Mouse (Mus musculus): ENCODE data around the gene Rpl13a.
A peak's percentile ranks its signal among the peaks of the same experiment; 100 is the strongest.
"Not testable (repeated sequence)": the region's sequence is repeated elsewhere in the genome, so short reads cannot be mapped to it uniquely, and the experiment has no call there.

Rpl13a gene

DNA sequence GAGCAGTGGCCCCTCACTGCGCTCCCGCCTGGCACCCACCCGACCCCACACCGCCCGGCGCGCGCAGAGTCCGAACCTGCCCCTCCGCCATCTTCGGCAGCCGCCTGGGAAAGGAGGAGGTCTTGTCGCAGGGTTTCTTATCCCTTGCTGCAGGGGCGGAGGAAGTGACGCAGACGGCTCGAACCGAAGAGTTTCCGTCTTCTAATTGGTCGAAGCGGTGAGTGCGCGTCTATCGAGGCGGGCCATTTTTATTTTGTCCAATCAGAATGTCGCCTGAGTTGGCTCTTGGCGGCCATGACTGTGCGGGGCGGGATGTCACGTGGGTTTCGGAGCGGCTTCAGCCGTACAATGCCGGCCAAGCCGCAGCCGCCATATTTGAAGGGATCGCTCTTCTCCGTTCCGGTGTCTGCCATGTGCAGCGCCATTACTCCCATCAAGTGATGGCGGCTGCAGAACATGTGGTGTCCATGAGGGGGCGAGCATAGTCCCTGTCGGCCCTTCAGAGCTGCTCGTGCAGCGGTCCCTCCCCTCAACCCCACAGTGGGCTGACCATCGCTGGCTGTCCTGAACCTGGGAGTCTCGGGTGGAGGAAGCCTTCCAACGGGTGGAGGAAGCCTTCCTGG lies at the start of gene Rpl13a:
Rpl13a (minus strand) TSS at position 138 of the 623 bp plus-strand sequence.
- DNase-seq = peak; percentile 100

GRCm38 (mm10) chr7:45176356-45176755 lies 47.8 kb upstream of the Rpl13a start:
- DNase-seq = no peak

GRCm38 (mm10) chr7:45175929-45176328 lies 47.4 kb upstream of the Rpl13a start:
- DNase-seq = no peak

DNA sequence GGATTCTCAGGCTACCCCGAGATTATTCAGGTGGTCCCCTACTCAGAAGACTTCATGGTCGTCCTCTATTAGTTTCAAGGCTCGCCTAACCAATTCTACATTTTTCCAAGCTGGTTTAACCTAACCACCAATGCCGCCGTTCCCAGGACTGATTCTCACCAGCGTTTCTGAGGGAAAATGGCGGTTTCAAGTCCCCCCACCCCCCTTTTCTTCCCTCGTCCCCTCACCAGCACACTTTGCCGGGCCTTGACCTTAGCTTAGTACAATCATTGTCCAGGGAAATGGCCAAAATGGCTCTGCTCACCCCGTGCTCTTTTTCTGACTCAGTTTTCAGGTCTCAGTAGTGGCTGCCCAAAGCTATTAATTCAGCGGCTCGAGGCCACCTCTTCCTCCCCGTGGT lies 46.8 kb upstream of the Rpl13a start:
- no peak for DNase-seq

GRCm38 (mm10) chr7:45174567-45175280 lies 46.2 kb upstream of the Rpl13a start:
- DNase-seq = no peak

DNA sequence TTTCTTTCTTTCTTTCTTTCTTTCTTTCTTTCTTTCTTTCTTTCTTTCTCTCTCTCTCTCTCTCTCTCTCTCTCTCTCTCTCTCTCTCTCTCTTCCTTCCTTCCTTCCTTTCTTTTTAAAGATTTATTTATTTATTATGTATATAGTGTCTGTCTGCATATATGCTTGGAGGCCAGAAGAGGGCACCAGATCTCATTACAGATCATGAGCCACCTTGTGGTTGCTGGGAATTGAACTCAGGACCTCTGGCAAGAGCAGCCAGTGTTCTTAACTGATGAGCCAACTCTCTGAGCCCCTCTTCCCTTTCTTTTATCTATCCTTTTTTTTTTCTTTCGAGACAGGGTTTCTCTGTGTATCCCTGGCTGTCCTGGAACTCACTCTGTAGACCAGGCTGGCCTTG lies 45.2 kb upstream of the Rpl13a start:
- not testable (repeated sequence) for DNase-seq

GRCm38 (mm10) chr7:45172974-45173373 lies 44.4 kb upstream of the Rpl13a start:
- DNase-seq = no peak

DNA sequence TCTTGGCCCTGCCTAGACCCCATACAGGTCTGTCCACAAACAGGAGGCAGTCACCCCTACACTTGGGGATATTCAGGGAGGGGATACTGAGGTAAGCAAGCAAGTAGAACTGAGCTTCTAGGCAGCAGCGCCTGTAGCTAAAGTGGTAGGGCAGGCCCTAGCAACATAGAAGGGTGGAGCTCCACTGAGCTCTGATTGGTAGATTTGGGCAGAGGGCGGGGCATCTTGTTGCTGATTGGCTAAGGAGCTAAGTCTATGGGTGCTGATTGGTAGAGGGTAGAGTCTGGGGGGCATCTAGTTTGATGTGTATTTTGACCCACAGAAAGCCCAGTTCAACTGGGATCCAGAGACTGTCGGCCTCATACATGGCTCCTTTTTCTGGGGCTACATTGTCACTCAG lies 40.9 kb upstream of the Rpl13a start:
- no peak for DNase-seq

DNA sequence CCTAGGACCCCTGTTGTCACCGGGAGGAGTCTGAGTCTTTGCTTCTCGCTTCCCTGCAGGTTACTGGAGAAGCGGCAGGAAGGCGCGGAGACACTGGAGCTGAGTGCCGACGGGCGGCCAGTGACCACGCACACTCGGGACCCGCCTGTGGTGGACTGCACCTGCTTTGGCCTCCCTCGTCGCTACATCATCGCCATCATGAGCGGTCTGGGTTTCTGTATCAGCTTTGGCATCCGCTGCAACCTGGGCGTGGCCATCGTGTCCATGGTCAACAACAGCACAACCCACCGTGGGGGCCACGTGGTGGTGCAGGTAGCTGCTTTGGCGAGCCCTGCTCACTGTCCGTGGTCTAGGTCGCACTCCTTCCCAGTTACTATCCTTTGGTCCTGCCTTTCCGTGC lies 40.1 kb upstream of the Rpl13a start:
- DNase-seq = no peak

DNA sequence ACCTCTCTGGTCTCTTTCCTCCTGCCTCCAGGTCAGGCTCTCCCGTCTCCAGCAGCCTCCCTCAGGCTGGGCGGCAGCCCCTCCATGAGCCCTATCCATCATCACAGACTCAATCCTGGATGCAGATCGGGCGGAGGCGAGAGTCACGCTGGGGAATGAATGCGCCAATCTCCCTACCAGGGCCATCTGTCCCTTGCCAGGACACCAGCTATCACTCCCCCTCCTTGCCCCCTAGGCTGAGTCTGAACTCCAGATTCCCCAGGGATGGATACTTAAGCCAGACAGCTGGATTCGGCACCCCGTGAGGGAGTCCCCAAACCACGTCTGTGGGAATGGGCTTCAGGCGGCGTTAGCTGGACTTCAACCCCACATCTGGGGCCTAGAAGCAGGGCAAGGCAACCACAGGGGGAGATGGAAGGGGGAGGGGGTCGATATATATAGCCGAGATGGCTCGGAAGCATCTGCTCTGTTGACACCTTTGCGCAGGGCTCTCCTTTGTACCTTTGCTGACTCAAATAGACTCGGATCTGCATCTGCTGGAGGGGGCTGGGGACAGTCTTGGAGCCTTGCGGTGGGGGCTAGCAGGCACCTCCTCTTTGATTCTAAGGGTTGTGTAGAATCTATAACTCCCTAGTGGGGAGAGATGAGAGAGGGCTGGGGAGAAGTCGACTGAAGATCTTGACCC lies 39.3 kb upstream of the Rpl13a start:
- DNase-seq = no peak

GRCm38 (mm10) chr7:45166950-45167401 lies 38.4 kb upstream of the Rpl13a start:
- no peak for DNase-seq

- DNase-seq = no peak
Observed at GRCm38 (mm10) chr7:45165701-45166100, 37.1 kb upstream of the Rpl13a start.

DNA sequence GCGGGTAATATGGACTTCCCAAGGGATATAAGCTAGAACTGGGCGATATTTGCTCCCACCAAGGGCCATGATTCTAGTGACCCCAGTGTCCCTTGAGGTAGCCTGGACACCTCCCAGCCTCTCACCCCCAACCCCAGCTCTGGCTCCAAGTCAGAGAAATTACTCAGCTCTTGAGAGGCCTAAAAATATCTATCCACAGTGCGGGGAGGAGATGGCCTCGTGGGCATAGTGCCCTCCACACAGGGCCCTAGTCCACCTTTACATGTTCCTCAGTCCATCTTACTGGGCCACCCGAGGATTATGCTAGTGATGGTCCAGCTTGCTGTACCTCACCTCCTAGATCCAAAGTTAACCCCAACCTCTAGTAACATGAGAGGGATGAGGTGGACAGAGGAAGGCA lies 36.3 kb upstream of the Rpl13a start:
- no peak for DNase-seq

- DNase-seq = peak; percentile 94
Observed at GRCm38 (mm10) chr7:45163735-45164490, 35.4 kb upstream of the Rpl13a start, which contains the start of gene Slc17a7. Gene Slc17a7, plus strand, starts transcription at chr7:45163949.

- no peak for DNase-seq
Observed at GRCm38 (mm10) chr7:45162996-45163615, 34.5 kb upstream of the Rpl13a start.

DNA sequence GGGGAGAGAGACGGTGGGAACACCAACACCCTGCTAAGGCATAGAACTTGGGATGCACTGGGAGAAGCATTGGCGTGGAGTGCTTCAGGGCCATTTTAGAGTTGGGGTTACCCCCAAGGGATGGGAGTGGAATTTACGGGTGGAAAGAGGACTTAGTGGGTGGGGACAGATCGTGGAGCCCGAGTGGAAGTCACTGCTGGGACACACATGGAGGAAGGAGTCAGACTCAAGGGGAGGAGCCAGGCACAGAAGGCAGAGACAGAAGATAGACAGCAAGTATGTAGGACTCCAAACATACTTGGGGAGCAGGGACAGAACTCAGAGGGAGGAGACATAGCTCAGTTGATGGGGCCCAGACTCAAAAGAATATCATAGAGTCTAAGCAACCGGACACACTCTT lies 34.0 kb upstream of the Rpl13a start:
- DNase-seq = no peak

DNA sequence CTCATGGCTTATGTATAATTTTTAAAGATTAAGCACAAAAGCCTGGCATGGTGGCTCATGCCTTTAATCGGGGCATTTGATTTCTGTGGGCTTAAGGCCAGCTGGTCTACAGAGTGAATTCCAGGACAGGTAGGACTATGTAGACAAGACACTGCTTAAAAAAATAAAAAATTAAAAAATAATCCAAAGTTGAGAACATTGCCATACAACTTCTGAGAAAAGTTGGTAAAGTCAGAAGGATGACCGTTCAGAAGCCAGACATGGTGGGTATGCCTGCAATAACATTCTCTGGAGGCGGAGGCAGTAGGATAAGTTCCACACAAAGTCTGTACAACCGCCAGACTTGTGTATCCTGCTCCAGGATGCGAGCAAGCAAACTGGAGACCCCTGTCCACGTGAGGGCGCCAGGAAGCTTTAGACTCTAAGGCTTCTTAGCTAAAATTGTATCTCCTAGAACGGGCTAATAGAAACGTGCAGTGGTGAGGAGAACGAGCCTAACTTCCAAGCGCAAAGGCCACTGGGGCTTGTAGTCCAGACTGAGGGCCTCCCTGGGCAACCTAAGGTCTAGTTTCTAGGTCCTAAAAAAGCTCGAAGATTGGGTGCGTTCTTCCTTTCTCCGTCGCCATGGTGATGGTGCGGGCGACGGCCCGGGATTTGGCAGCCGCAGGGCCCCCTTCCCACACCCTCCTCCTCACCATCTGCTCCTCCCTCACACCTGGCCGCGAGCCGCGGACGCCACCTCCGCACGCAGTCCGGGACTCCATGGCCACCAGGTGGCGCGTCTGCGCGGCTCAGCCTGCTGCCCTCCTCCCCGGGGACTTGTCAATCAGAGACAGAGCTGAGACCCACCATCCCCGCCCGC lies 33.3 kb upstream of the Rpl13a start:
- peak; percentile 98 for DNase-seq

DNA sequence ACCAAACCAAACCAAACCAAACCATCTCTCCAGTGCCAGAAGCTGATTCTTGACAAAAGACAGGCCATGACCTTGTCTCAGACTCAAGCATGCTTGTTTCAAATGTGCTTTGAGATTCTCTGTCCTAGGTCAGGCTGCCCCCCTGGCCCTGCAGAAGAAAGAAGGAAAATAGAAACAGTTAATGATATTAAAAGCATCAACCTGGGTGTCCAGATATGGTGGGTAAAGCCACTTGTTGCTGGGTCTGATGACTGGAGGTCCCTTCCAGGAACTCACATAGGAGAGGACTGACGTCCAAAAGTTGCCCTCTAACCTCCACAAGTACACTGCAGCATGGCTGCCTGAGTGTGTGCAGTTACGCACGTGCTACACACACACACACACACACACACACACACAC lies 32.3 kb upstream of the Rpl13a start:
- DNase-seq = no peak

DNA sequence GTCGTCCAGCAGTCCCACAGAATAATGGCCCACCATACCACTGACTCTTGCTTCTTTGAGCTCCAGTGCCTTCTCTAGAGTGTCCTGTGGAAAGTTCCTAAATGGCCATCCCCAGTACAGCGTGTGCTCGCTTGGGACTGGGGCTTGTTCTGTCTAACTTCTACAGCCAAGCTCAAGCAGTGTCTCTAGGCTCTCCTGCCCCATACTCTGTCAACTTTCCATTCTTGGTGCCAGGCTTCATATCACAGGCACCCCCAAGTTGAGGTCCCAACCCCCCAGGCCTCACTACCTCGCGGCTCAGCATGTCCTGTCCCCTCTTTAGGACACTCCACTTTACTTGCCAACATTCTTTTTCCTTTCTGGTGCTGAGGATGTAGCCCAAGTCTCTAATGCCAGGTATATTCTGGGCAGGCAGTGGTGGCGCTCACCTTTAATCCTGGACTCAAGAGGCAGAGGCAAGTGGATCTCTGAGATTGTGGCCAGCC lies 31.8 kb upstream of the Rpl13a start:
- DNase-seq = peak; percentile 93

- no peak for DNase-seq
Observed at GRCm38 (mm10) chr7:45158991-45159390, 30.4 kb upstream of the Rpl13a start.

DNA sequence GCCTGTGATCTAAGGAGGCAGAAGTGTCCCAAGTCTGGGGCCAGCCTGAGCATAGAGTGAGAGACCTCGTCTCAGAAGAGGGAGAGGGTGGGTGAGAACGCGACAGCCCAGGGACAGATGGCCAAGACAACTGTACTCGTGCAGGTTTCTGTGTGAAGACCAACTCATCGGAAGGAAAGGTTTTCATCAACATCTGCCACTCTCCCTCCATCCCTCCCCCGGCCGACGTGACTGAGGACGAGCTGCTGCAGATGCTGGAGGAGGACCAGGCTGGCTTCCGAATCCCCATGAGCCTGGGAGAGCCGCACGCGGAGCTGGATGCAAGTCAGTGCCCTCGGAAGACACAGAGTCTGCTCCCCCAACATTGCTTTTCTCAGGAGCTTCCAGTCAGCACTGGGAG lies 28.9 kb upstream of the Rpl13a start:
- DNase-seq = no peak

- DNase-seq = no peak
Observed at GRCm38 (mm10) chr7:45156206-45156605, 27.6 kb upstream of the Rpl13a start.

Data from heart, adult 11 months (tissue).